Mouse (Mus musculus) heart, adult 2 months (tissue): ENCODE results near the gene Rabep2.

Experiments
- CTCF ChIP-seq: fragments of 200-600 bp; IDR thresholded peaks from 2 replicates; pipeline ENCODE4 v1.8.1; 2022; ENCODE audit warnings: antibody characterized with exemption, mild to moderate bottlenecking, moderate library complexity
- EP300 ChIP-seq: fragments of 200-500 bp; IDR thresholded peaks from 2 replicates; pipeline ENCODE4 v1.6.1; 2011; ENCODE audit warnings: low read depth, low read length, control low read depth; ENCODE audit not compliant: insufficient read depth
- POLR2A ChIP-seq: fragments of 200-500 bp; IDR thresholded peaks from 2 replicates; pipeline ENCODE4 v1.6.1; 2011; ENCODE audit warnings: mild to moderate bottlenecking, low read depth, low read length, control low read depth; ENCODE audit not compliant: insufficient read depth

- no peak for TF ChIP-seq CTCF
- TF ChIP-seq POLR2A: no peak
- no peak for TF ChIP-seq EP300
Measured at GRCm38 (mm10) chr7:126444536-126444935, 16.0 kb downstream of the Rabep2 start.
